Mouse (Mus musculus) small intestine, adult 2 months (tissue): Measurements from ENCODE around the gene Htr1d.

Experiments used
- CTCF ChIP-seq: fragments of 200-500 bp; IDR thresholded peaks from 2 replicates; pipeline ENCODE4 v1.5.1; 2012; ENCODE audit warnings: low read depth, mild to moderate bottlenecking, control low read depth, inconsistent platforms, low read length, moderate library complexity, mixed read lengths; ENCODE audit not compliant: insufficient replicate concordance, insufficient read length; ENCODE audit errors: extremely low read depth
- POLR2A ChIP-seq: fragments of 200-500 bp; IDR thresholded peaks from 2 replicates; pipeline ENCODE4 v1.6.1; 2012; ENCODE audit warnings: low read depth, mild to moderate bottlenecking, control low read depth, inconsistent platforms, low read length, moderate library complexity

- TF ChIP-seq CTCF = no peak
- no peak for TF ChIP-seq POLR2A
These were observed 1.0 kb downstream of the Htr1d start for GRCm38 (mm10) chr4:136424120-136424999.
